Mouse (Mus musculus) forebrain, embryonic 13.5 days (tissue): ENCODE results near the gene Plekhg4. TPM values are rescaled to one million over a fixed set of nuclear protein-coding genes. Genes with fewer than 3 reads are reported as not detected.

ENCODE experiments used
- ATAC-seq: fragments of 200-750 bp; cut with Nextera tagmentation; 2 replicates; pipeline ENCODE4 v1.8.0; 2017
- H3K27ac ChIP-seq: fragments of 300-500 bp; sonication (generic); 2 replicates; pipeline ENCODE4 v1.5.1; 2015; ENCODE audit warnings: inconsistent platforms, mild to moderate bottlenecking, moderate library complexity
- H3K27me3 ChIP-seq: fragments of 300-500 bp; sonication (generic); 2 replicates; pipeline ENCODE4 v1.6.1; 2015; ENCODE audit warnings: mild to moderate bottlenecking, inconsistent platforms
- H3K36me3 ChIP-seq: fragments of 300-500 bp; sonication (generic); 2 replicates; pipeline ENCODE4 v1.6.1; 2015; ENCODE audit warnings: mild to moderate bottlenecking, inconsistent platforms; ENCODE audit not compliant: poor library complexity, severe bottlenecking
- H3K4me1 ChIP-seq: fragments of 300-500 bp; sonication (generic); 2 replicates; pipeline ENCODE4 v1.6.1; 2015; ENCODE audit warnings: inconsistent platforms
- H3K4me2 ChIP-seq: fragments of 300-500 bp; sonication (generic); 2 replicates; pipeline ENCODE4 v1.6.1; 2015; ENCODE audit warnings: inconsistent platforms, mild to moderate bottlenecking, moderate library complexity
- H3K4me3 ChIP-seq: fragments of 300-500 bp; sonication (generic); 2 replicates; pipeline ENCODE4 v1.5.1; 2015; ENCODE audit warnings: mild to moderate bottlenecking, inconsistent platforms
- H3K9ac ChIP-seq: fragments of 300-500 bp; sonication (generic); 2 replicates; pipeline ENCODE4 v1.6.1; 2015; ENCODE audit warnings: mild to moderate bottlenecking, inconsistent platforms
- H3K9me3 ChIP-seq: fragments of 300-500 bp; sonication (generic); replicated peaks from 2 replicates; pipeline ENCODE4 v1.6.1; 2016; ENCODE audit warnings: inconsistent platforms
- WGBS: fragments of 180-500 bp; shearing (Covaris S2); methylation state at CpG from one replicate; pipeline ENCODE4 v1.1.7; 2015; 5-methylcytosine and 5-hydroxymethylcytosine counted together
- polyA plus RNA-seq: library from polyadenylated mRNA; unstranded; fragments of >200 nt; fragmentation: Nextera tagmentation; extraction: Ambion mirVana; gene quantifications from 2 replicates; pipeline ENCODE4 v1.2.1, GENCODE M21; 2015

Plekhg4 gene
- polyA plus RNA-seq, 1 experiment from 2014 or later = 0.85 TPM

- WGBS = 74% methylated on average over 4 of the region's 4 CpGs
These were observed 30.3 kb upstream of the Plekhg4 start for GRCm38 (mm10) chr8:105342768-105343167.

GRCm38 (mm10) chr8:105343791-105344574 is 29.1 kb upstream of the Plekhg4 start:
- peak overlapping the region; percentile 21; the same call in 1 of the 2 replicates for H3K9ac ChIP-seq
- no peak overlapping the region for H3K4me2 ChIP-seq
- H3K27ac ChIP-seq = no peak overlapping the region
- H3K9me3 ChIP-seq = no peaks in the 10 kb centered on the region
- H3K27me3 ChIP-seq = peaks cover 10% of the 10 kb centered on the region; the same call in 1 of the 2 replicates
- H3K4me3 ChIP-seq = no peak overlapping the region
- no peaks in the 10 kb centered on the region for H3K36me3 ChIP-seq
- no peak for ATAC-seq
- WGBS = 73% methylated on average over 8 of the region's 8 CpGs
- H3K4me1 ChIP-seq = peaks cover 29% of the 10 kb centered on the region

More at GRCm38 (mm10) chr8:105342768-105343167, 30.3 kb upstream of the Plekhg4 start:
- ATAC-seq = no peak
- Histone ChIP-seq H3K4me2 (no peak overlapping the region), H3K9ac (no peak overlapping the region), H3K36me3 (no peaks in the 10 kb centered on the region), H3K4me1 (peaks cover 23% of the 10 kb centered on the region), H3K27me3 (peaks cover 10% of the 10 kb centered on the region; the same call in 1 of the 2 replicates), H3K4me3 (no peak overlapping the region), H3K9me3 (no peaks in the 10 kb centered on the region), H3K27ac (no peak overlapping the region)

GRCm38 (mm10) chr8:105345061-105345975 is 27.8 kb upstream of the Plekhg4 start:
- Histone ChIP-seq H3K9me3 (no peaks in the 10 kb centered on the region), H3K4me1 (peaks cover 40% of the 10 kb centered on the region), H3K4me2 (no peak overlapping the region), H3K4me3 (no peak overlapping the region), H3K9ac (no peak overlapping the region), H3K36me3 (no peaks in the 10 kb centered on the region), H3K27me3 (peaks cover 10% of the 10 kb centered on the region; the same call in 1 of the 2 replicates), H3K27ac (no peak overlapping the region)
- no peak for ATAC-seq
- WGBS = 74% methylated on average over 7 of the region's 7 CpGs

GRCm38 (mm10) chr8:105346611-105347427 is 26.3 kb upstream of the Plekhg4 start:
- peak; percentile 5 for ATAC-seq
- Histone ChIP-seq H3K27ac (peak overlapping the region; percentile 65; the same call in 1 of the 2 replicates), H3K4me1 (peaks cover 42% of the 10 kb centered on the region), H3K9me3 (no peaks in the 10 kb centered on the region), H3K4me3 (peak overlapping the region; percentile 76), H3K27me3 (peaks cover 10% of the 10 kb centered on the region; the same call in 1 of the 2 replicates), H3K36me3 (no peaks in the 10 kb centered on the region), H3K9ac (peak overlapping the region; percentile 81), H3K4me2 (peak overlapping the region; percentile 96)
- 2% methylated on average over 34 of the region's 34 CpGs for WGBS

GRCm38 (mm10) chr8:105347428-105348221 is 25.4 kb upstream of the Plekhg4 start, which contains the start of gene Fhod1:
Gene Fhod1, minus strand, starts transcription at chr8:105347953.
- WGBS = under 1% methylated on average over 53 of the region's 53 CpGs
- peak; percentile 91 for ATAC-seq
- peak within 1 kb of the TSS; percentile 96 for H3K4me2 ChIP-seq
- H3K9ac ChIP-seq = peak within 1 kb of the TSS; percentile 81
- H3K9me3 ChIP-seq = no peaks in the 10 kb centered on the region
- peaks cover 10% of the 10 kb centered on the region; the same call in 1 of the 2 replicates for H3K27me3 ChIP-seq
- peak within 1 kb of the TSS; percentile 65 for H3K27ac ChIP-seq
- peaks cover 42% of the 10 kb centered on the region for H3K4me1 ChIP-seq
- no peaks in the 10 kb centered on the region for H3K36me3 ChIP-seq
- peak within 1 kb of the TSS; percentile 76 for H3K4me3 ChIP-seq

- Histone ChIP-seq H3K36me3 (no peaks in the 10 kb centered on the region), H3K27ac (peak within 1 kb of the TSS; percentile 65), H3K9ac (peak within 1 kb of the TSS; percentile 81), H3K4me1 (peaks cover 42% of the 10 kb centered on the region), H3K27me3 (peaks cover 10% of the 10 kb centered on the region; the same call in 1 of the 2 replicates), H3K4me2 (peak within 1 kb of the TSS; percentile 96), H3K4me3 (peak within 1 kb of the TSS; percentile 76), H3K9me3 (no peaks in the 10 kb centered on the region)
- peak; percentile 20 for ATAC-seq
- WGBS = under 1% methylated on average over 34 of the region's 34 CpGs
These were observed 24.5 kb upstream of the Plekhg4 start, which contains the start of gene Slc9a5 for GRCm38 (mm10) chr8:105348450-105349095. Gene Slc9a5, plus strand, starts transcription at chr8:105348843.

GRCm38 (mm10) chr8:105349096-105349771 is 23.8 kb upstream of the Plekhg4 start:
- H3K36me3 ChIP-seq = no peaks in the 10 kb centered on the region
- peak overlapping the region; percentile 81 for H3K9ac ChIP-seq
- no peaks in the 10 kb centered on the region for H3K9me3 ChIP-seq
- H3K4me3 ChIP-seq = peak overlapping the region; percentile 76
- ATAC-seq = peak; percentile 32
- peaks cover 42% of the 10 kb centered on the region for H3K4me1 ChIP-seq
- H3K27ac ChIP-seq = 0 out of 2 replicates have a peak overlapping the region, but pooled peaks have one; percentile 65
- 0% methylated on average over 31 of the region's 48 CpGs for WGBS
- peaks cover 10% of the 10 kb centered on the region; the same call in 1 of the 2 replicates for H3K27me3 ChIP-seq
- H3K4me2 ChIP-seq = peak overlapping the region; percentile 96

- H3K27me3 ChIP-seq = peaks cover 10% of the 10 kb centered on the region; the same call in 1 of the 2 replicates
- 31% methylated on average over 7 of the region's 7 CpGs for WGBS
- peak overlapping the region; percentile 81 for H3K9ac ChIP-seq
- H3K36me3 ChIP-seq = 0 out of 2 replicates have a peak, but pooled peaks cover 2% of the 10 kb centered on the region
- H3K9me3 ChIP-seq = no peaks in the 10 kb centered on the region
- H3K27ac ChIP-seq = peak overlapping the region; percentile 45; the same call in 1 of the 2 replicates
- peaks cover 42% of the 10 kb centered on the region for H3K4me1 ChIP-seq
- peak overlapping the region; percentile 96 for H3K4me2 ChIP-seq
- no peak for ATAC-seq
- peak overlapping the region; percentile 76 for H3K4me3 ChIP-seq
These were observed 22.9 kb upstream of the Plekhg4 start for GRCm38 (mm10) chr8:105350186-105350585.

- Histone ChIP-seq H3K9me3 (no peaks in the 10 kb centered on the region), H3K4me2 (no peak overlapping the region), H3K4me3 (no peak overlapping the region), H3K27ac (no peak overlapping the region), H3K4me1 (peaks cover 20% of the 10 kb centered on the region), H3K27me3 (no peaks in the 10 kb centered on the region), H3K36me3 (peaks cover 27% of the 10 kb centered on the region), H3K9ac (no peak overlapping the region)
- no peak for ATAC-seq
- 81% methylated on average over 8 of the region's 8 CpGs for WGBS
These were observed 19.4 kb upstream of the Plekhg4 start for GRCm38 (mm10) chr8:105353583-105354135.
